Mouse (Mus musculus) cortical plate, adult 2 months (tissue): ENCODE measurements around the gene Atxn2l.

Experiments used
- CTCF ChIP-seq: fragments of 200-500 bp; IDR thresholded peaks from 2 replicates; pipeline ENCODE4 v1.5.1; 2011; ENCODE audit warnings: mild to moderate bottlenecking, control low read depth, low read length; ENCODE audit not compliant: insufficient read depth; ENCODE audit errors: extremely low read depth
- POLR2A ChIP-seq: fragments of 200-500 bp; IDR thresholded peaks from 2 replicates; pipeline ENCODE4 v1.6.1; 2011; ENCODE audit warnings: mild to moderate bottlenecking, low read length, control low read depth; ENCODE audit not compliant: insufficient read depth; ENCODE audit errors: extremely low read depth

GRCm38 (mm10) chr7:126461626-126462025 is 41.6 kb downstream of the Atxn2l start:
- TF ChIP-seq POLR2A (no peak), CTCF (no peak)
